Mouse (Mus musculus): Measurements from ENCODE around the gene Fam49a.

DNA sequence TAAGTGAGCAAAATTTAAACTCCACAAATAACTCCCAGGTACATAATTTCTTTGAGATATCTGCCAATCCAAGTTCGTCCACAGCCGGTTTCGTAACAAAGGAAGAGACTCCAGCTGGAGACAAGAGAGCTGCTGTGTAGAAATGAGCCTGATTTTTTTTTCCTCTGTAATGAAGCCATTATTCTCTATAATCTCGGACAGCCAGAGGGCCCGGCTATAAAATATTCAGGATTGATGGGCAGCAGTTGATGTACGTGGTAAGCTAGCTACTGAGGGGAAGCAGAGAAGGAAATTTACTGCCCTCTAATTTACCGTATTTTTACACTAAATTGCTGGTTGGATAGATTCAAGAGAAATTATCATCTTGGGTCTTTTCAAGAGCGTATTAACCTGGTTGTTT lies 102.3 kb downstream of the Fam49a start:
- TF ChIP-seq CTCF (IDR thresholded peaks at IDR 0.05; ENCODE audit: low read depth, low read length) (no peak), POLR2AphosphoS5 (IDR thresholded peaks at IDR 0.05; ENCODE audit: insufficient replicate concordance, low read depth, low read length) (no peak), GATA1 (IDR thresholded peaks at IDR 0.05; ENCODE audit: borderline replicate concordance, low read length) (no peak), TAL1 (conservative IDR thresholded peaks at IDR 0.05; ENCODE audit: low read depth, low read length) (no peak), GATA2 (IDR thresholded peaks at IDR 0.05; ENCODE audit: borderline replicate concordance, low read depth, low read length) (no peak)

Data from G1E (cell line).